Comparison of ENCODE assay signal across 9 mouse cellular contexts in the genomic region with DNA sequence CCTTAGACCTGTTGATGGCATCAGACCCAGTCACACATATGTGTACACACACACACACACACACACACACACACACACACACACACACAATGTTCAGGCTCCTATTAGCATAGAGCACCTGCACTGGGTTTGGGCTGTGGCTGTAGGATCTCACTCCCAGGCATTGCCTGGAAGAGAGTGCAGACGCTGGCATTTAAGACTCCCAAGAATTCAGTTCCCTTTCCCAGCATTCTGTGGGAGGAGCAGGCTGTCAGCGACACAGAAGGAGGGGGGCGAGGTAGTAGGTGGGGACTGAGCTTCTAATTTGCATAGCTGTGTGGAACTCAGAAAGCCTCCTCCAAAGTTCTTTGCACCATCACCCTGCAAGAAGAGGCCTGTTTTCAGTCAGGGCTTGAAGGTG.
DNase-seq lines count a peak whose midpoint lies in the region; ATAC-seq and TF ChIP-seq lines count a peak whose summit lies in the region.
"Had no signal": no experiment of that assay in that cellular context is flagged by ENCODE, and none has a peak within 500 bp of the region (broad histone marks: within the 10 kb centered on the region; RNA-seq: fewer than 3 reads in every experiment).

No protein-coding gene starts in this region.

- H3K36me3 ChIP-seq in heart, embryonic 16.5 days (ENCODE audit: control insufficient read depth, insufficient read depth): no peaks in the 10 kb centered on the region
- no peaks in the 10 kb centered on the region for H3K36me3 ChIP-seq in heart, adult 2 months (ENCODE audit: control insufficient read depth, insufficient read depth, low read length)

- H3K4me2 ChIP-seq in heart, embryonic 16.5 days (ENCODE audit: low read depth, low read length): no peak overlapping the region

- TF ChIP-seq POLR2A in heart, adult 2 months (IDR thresholded peaks at IDR 0.05; ENCODE audit: insufficient read depth, low read depth, low read length): no peak

- no peaks in the 10 kb centered on the region for H3K27me3 ChIP-seq in heart, embryonic 16.5 days (ENCODE audit: control insufficient read depth, insufficient read depth, low read length)
- H3K27me3 ChIP-seq in heart, adult 2 months (ENCODE audit: control insufficient read depth, insufficient read depth, low read length): no peaks in the 10 kb centered on the region

- no peak overlapping the region for H3K27ac ChIP-seq in heart, embryonic 16.5 days (ENCODE audit: low read length)
- H3K27ac ChIP-seq in heart, adult 2 months: no peak overlapping the region

- H3K9me3 ChIP-seq in heart, embryonic 16.5 days (replicated peaks; ENCODE audit: control insufficient read depth, low read length): no peaks in the 10 kb centered on the region
- H3K9me3 ChIP-seq: megakaryocyte, embryonic 14.5 days had no signal

- WGBS in heart, embryonic 16.5 days: 2% methylated on average over 3 of the region's 3 CpGs
- 26% methylated on average over 3 of the region's 3 CpGs for WGBS in heart, adult 2 months

- no peak for TF ChIP-seq CTCF in heart, adult 2 months (IDR thresholded peaks at IDR 0.05)

- H3K4me3 ChIP-seq in heart, embryonic 16.5 days (ENCODE audit: low read length): no peak overlapping the region
- no peak overlapping the region for H3K4me3 ChIP-seq in heart, adult 2 months
- H3K4me3 ChIP-seq: megakaryocyte, embryonic 14.5 days had no signal

- ATAC-seq in heart, embryonic 16.5 days (replicated peaks; ENCODE audit: extremely low read depth, insufficient read depth, low FRiP score): peak; percentile 72; the same call in 1 of the 2 replicates

- intact Hi-C loops in heart, adult 2 months (cut with DNase I): no loop called here
- intact Hi-C loops in left cerebral cortex, postnatal 36 days (cut with DNase I): loop anchor here (5.0 kb wide), 1 partner anchor 47 kb away; no protein-coding TSS in a partner anchor

- no peaks in the 10 kb centered on the region for H3K79me2 ChIP-seq in heart, adult 2 months (replicated peaks; ENCODE audit: control insufficient read depth, insufficient read depth, low read length)

- no peak overlapping the region for H3K9ac ChIP-seq in heart, embryonic 16.5 days (ENCODE audit: low read length)
- H3K9ac ChIP-seq in heart, adult 2 months (ENCODE audit: low read depth, low read length): no peak overlapping the region

- no peaks in the 10 kb centered on the region for H3K4me1 ChIP-seq in heart, embryonic 16.5 days (ENCODE audit: control insufficient read depth, insufficient read depth, low read length)
- H3K4me1 ChIP-seq in heart, adult 2 months (ENCODE audit: control insufficient read depth, insufficient read depth, low read length): no peaks in the 10 kb centered on the region
- H3K4me1 ChIP-seq: megakaryocyte, embryonic 14.5 days had no signal

- no peak for DNase-seq in heart, adult 2 months
- DNase-seq in R1 (ENCODE audit: low read depth, low spot score): peak; percentile 34
- DNase-seq in frontal cortex, postnatal 14 days (ENCODE audit: low spot score in 2 of 2): peak; percentile 44 to 46
- peak; percentile 68 to 78 for DNase-seq in left cerebral cortex, postnatal 36 days (ENCODE audit: low spot score in 2 of 2)
- peak; percentile 15 for DNase-seq in yolk sac, embryonic 10.5 days (ENCODE audit: low spot score)
- DNase-seq in cerebellum, postnatal 4 days (ENCODE audit: low spot score in 2 of 2): no peak
- DNase-seq in gastrocnemius, adult 18-20 months (ENCODE audit: low spot score): no peak

- TF ChIP-seq EP300 in heart, adult 2 months (IDR thresholded peaks at IDR 0.05; ENCODE audit: insufficient read depth, low read depth, low read length): no peak

Comparison
In these comparisons a context has a peak if more than half of its experiments do, and no peak if none do; other contexts are left out.
1. DNase-seq: peak in R1 (single experiment), frontal cortex, postnatal 14 days (2 of 2), left cerebral cortex, postnatal 36 days (2 of 2) and yolk sac, embryonic 10.5 days (single experiment); none in heart, adult 2 months (0 of 2), cerebellum, postnatal 4 days (0 of 2) and gastrocnemius, adult 18-20 months (single experiment).